Mouse (Mus musculus) thymus, postnatal 25 days (tissue): ENCODE measurements around the gene Pih1d1.

ENCODE experiments used
- DNase-seq: peaks from one replicate; pipeline ENCODE4 v3.0.0; 2022

The Pih1d1 gene

GRCm38 (mm10) chr7:45169495-45169894 lies 15.4 kb downstream of the Pih1d1 start:
- DNase-seq: peak; percentile 32

GRCm38 (mm10) chr7:45172974-45173373 lies 18.9 kb downstream of the Pih1d1 start:
- DNase-seq: peak; percentile 54

- DNase-seq: peak; percentile 28
Measured at GRCm38 (mm10) chr7:45173772-45174171, 19.7 kb downstream of the Pih1d1 start.

GRCm38 (mm10) chr7:45174567-45175280 lies 20.6 kb downstream of the Pih1d1 start:
- no peak for DNase-seq

GRCm38 (mm10) chr7:45175398-45175797 lies 21.3 kb downstream of the Pih1d1 start:
- no peak for DNase-seq

- DNase-seq: no peak
Measured at GRCm38 (mm10) chr7:45175929-45176328, 21.8 kb downstream of the Pih1d1 start.

GRCm38 (mm10) chr7:45176356-45176755 lies 22.3 kb downstream of the Pih1d1 start:
- no peak for DNase-seq

- no peak for DNase-seq
Measured at GRCm38 (mm10) chr7:45178550-45178949, 24.4 kb downstream of the Pih1d1 start.

GRCm38 (mm10) chr7:45179469-45179868 lies 25.4 kb downstream of the Pih1d1 start, which contains the start of gene Gfy:
Gene Gfy, minus strand, starts transcription at chr7:45179569.
- no peak for DNase-seq

- DNase-seq: no peak
Measured at GRCm38 (mm10) chr7:45180896-45181477, 26.9 kb downstream of the Pih1d1 start, which contains the start of gene Pth2. Gene Pth2, plus strand, starts transcription at chr7:45180995.

GRCm38 (mm10) chr7:45181540-45181939 lies 27.4 kb downstream of the Pih1d1 start:
- DNase-seq: no peak

GRCm38 (mm10) chr7:45182199-45182601 lies 28.1 kb downstream of the Pih1d1 start:
- peak; percentile 86 for DNase-seq

GRCm38 (mm10) chr7:45182606-45183005 lies 28.5 kb downstream of the Pih1d1 start:
- no peak for DNase-seq

- no peak for DNase-seq
Measured at GRCm38 (mm10) chr7:45183672-45184071, 29.6 kb downstream of the Pih1d1 start.

GRCm38 (mm10) chr7:45185921-45186320 lies 31.8 kb downstream of the Pih1d1 start:
- no peak for DNase-seq

- DNase-seq: no peak
Measured at GRCm38 (mm10) chr7:45189600-45189999, 35.5 kb downstream of the Pih1d1 start.

GRCm38 (mm10) chr7:45190186-45190585 lies 36.1 kb downstream of the Pih1d1 start:
- no peak for DNase-seq

GRCm38 (mm10) chr7:45191161-45191560 lies 37.1 kb downstream of the Pih1d1 start:
- DNase-seq: no peak

- DNase-seq: no peak
Measured at GRCm38 (mm10) chr7:45191803-45192363, 37.8 kb downstream of the Pih1d1 start.

GRCm38 (mm10) chr7:45192585-45193310 lies 38.6 kb downstream of the Pih1d1 start:
- DNase-seq: no peak

GRCm38 (mm10) chr7:45193406-45193805 lies 39.3 kb downstream of the Pih1d1 start:
- DNase-seq: no peak

- no peak for DNase-seq
Measured at GRCm38 (mm10) chr7:45193871-45194785, 40.0 kb downstream of the Pih1d1 start.
